Mouse (Mus musculus) adrenal gland, adult 8-10 months (tissue): ENCODE measurements around the gene Sdhaf3. TPM values are rescaled to one million over a fixed set of nuclear protein-coding genes. Genes with fewer than 3 reads are reported as not detected.

ENCODE experiments used
- DNase-seq: peaks from one replicate; pipeline ENCODE4 v3.0.0; 2022
- total RNA-seq, 4 experiments: library from RNA; stranded (reverse); gene quantifications; 2 replicates each; pipeline ENCODE4 v1.2.4; 2022

The Sdhaf3 gene
- total RNA-seq, 4 experiments from 2014 or later: 4.4 to 6.2 (median 5.3) TPM

DNA sequence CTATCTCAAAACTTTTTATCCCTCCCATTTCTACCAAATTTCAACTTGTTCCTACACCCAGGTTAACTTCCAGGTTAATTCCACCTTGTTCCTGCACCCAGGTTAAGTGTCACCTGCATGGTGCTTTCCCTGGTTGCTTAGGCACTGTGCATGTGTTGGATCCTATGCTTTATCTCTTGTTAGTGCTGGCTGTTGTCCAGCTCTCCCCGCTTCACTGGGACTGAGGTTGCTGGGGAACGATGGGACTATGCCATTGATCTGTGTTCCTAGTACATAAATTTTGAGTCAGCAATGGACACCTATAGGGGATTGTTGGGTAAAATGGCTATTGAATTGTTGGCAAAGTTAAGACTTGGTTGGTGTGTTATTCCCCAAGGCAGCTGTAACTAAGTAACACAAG is 113.7 kb downstream of the Sdhaf3 start:
- no peak for DNase-seq

GRCm38 (mm10) chr6:7082054-7082453 is 126.2 kb downstream of the Sdhaf3 start:
- no peak for DNase-seq

GRCm38 (mm10) chr6:7082467-7083259 is 126.9 kb downstream of the Sdhaf3 start:
- DNase-seq: no peak

DNA sequence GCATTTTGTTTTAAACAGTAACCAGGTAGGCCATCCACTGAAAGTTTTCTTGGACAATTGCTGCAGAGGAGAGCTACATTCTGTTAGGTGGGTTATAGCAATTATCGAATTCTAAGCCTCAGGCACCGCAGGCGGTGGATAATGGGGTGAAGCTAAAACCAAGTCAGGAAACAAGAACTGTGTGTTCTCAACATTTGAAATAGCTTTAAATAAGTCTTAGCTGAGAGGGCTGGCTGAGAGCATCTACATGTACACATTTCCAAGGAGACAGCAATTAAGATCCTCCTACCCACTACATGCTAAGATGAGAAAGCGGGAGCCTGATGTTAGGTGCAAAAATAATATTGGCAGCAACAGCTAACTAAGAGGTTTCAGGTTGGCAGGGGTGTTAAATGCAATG is 127.9 kb downstream of the Sdhaf3 start:
- no peak for DNase-seq

DNA sequence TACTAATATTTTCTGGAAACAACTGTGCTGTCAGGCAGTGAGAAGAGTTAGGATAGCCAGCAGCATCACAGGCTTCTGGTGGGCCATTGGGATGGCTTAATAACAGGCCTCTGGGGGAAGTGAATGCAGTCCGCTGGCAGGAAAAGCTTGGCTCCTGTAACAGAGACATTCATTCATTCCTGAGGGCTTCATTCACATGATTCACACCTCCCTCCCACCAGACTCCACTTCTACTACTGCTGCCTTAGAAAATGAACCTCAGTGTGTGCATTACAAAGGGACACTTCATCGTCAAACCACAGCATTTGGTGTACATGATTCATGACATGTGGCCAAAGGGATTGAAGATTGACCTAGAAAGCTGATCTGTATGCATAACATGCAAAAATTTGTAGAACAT is 128.6 kb downstream of the Sdhaf3 start:
- DNase-seq: no peak

DNA sequence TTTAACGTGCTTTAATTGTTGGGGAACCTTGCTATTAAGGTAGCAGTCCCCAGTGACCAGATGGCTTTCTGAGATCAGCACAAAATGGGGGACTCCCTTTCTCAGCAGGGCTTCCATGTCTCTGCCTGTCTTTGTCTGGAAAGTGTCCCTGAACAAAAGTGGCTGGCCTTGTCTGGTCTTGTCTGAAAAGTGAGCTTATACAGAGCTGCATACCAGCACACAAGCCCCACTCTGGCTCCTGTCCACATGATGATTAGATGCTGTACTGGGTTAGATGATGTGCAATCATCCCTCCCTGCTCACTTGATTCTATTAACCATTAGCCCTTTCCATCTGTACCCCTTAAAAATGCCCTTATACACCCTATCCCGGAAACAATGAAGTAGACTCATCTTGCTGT is 129.7 kb downstream of the Sdhaf3 start:
- no peak for DNase-seq

DNA sequence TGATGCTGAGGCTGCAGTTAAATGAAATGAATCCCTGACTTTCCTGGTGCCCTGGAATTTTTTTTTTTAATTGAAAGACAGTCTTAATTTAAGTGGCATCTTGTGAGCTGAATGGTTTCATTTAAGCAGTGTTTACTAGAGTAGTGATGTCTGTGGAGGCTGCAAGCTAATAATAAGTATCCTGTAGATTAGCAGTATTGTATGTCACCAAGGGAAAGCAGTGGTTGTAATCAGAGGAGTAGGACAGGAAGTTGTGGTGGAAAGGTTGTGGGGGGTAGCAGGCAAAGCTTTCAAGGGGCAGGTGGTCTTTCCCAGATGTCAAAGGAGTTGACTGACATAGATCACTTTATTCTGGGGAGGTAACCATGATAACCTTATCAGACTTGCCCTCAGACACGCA is 136.3 kb downstream of the Sdhaf3 start:
- DNase-seq: no peak

Other genes with a start within 250 kb of the Sdhaf3 start
- gene Dlx6, start 92.7 kb upstream of the Sdhaf3 start, total RNA-seq: under 1 TPM in 1 of 4 experiments, not detected in 3; 0.67 TPM
- under 1 TPM in 3 of 4 experiments, not detected in 1; 0.21 to 0.48 (median 0.34) TPM for gene Dlx5, start 73.9 kb upstream of the Sdhaf3 start, total RNA-seq